Mouse (Mus musculus) liver, embryonic 14.5 days (tissue): ENCODE data around the gene Col23a1.

Source experiments
- CTCF ChIP-seq: IDR thresholded peaks from 2 replicates; pipeline ENCODE4 v1.5.1; 2016; ENCODE audit warnings: antibody characterized with exemption, low read depth, control low read depth
- EP300 ChIP-seq: IDR thresholded peaks from 2 replicates; pipeline ENCODE4 v1.6.1; 2016; ENCODE audit warnings: antibody characterized with exemption, low read depth

DNA sequence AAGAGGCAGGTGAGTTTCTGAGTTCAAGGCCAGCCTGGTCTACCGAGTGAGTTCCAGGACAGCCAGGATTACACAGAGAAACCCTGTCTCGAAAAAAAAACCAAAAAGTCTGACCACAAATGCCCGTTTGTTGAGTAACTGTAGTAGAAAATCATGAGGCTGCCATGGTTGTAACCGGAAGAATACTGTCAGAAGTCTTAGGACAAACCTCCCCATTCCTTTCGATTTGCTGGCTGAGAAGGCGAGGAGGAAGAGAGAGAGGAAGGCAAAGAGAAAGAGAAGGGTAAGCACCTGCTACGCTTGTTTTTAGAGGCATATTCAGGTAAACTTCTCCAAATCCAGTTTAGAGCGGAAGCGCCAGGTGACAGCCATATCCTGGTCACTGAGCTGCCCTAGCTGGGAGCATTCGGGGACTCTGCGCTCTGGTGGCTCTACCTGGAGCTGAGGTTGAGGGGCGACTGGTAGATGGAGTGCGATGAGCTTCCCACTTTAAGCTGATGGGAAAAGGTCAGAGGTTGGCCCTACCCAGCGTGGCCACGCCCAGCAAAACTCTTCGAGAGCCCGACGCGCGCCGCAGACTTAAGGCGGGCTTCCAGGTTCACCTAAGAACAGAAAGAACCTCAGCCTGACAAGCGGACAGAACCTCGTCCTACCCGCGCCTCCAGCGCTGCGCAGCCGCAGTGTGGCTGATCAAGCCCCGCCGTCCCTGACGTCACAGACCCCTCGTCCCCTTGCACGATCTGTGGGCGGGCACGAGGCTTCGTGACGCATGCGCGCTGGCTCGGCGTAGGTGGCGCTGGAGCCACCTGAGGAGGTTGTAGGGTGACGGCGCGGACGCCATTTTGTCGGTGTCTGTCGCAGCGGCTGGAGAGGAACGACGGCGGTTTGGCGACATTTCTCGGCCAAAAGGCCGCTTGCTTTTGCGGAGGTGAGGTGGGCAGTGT is 27.1 kb upstream of the Col23a1 start, which contains the start of gene BC049762:
- TF ChIP-seq CTCF (peak; percentile 69), EP300 (no peak)
